Mouse (Mus musculus) lung, adult 18-20 months (tissue): ENCODE measurements around the gene Tram2.

ENCODE experiments used
- DNase-seq, 2 experiments: peaks; one replicate each; pipeline ENCODE4 v3.0.0; 2022; ENCODE audit warnings: mixed read lengths in 2 of 2

Gene Tram2

GRCm38 (mm10) chr1:21079217-21079773, at the start of gene Tram2:
TSS of gene Tram2 (minus strand) at chr1:21079229.
- DNase-seq, result peak; percentile 93 to 94

DNA sequence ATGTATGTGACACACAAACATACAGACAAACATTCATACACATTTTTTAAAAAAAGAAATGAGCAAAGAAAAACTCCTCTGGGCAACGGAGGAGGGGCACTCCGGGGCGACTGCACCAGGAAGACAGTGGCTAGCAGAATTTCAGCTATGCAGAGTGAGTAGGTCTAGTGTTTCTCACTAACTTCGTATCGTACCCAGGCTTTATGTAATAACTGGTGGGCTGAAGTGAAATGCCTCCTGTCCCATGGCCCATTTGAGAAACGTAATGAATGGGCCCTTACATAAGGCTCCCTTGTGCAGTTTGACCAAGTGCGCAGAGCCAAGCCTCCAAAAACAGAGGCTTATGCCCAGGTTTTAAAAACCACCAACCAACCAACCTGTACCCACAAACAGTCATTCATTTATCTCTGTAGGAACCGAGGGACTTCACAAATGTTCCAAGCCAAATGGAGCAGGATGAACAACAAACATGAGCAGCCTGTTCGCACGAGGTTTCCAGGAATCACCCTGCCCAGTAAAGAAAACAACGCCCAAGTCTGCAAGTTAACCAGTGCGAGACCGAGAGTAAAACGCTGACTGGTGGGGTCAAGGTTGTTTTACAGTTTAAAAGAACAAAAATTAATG, 45.8 kb upstream of the Tram2 start:
- DNase-seq, result no peak

- DNase-seq, result no peak
These were observed 24.8 kb upstream of the Tram2 start for GRCm38 (mm10) chr1:21103784-21104183.

GRCm38 (mm10) chr1:21101221-21102006, 22.4 kb upstream of the Tram2 start:
- peak; percentile 55 to 68 for DNase-seq

GRCm38 (mm10) chr1:21100726-21101125, 21.7 kb upstream of the Tram2 start:
- DNase-seq, result no peak

GRCm38 (mm10) chr1:21097001-21097989, 18.3 kb upstream of the Tram2 start:
- no peak for DNase-seq

- no peak for DNase-seq
These were observed 15.7 kb upstream of the Tram2 start for GRCm38 (mm10) chr1:21094644-21095215.

DNA sequence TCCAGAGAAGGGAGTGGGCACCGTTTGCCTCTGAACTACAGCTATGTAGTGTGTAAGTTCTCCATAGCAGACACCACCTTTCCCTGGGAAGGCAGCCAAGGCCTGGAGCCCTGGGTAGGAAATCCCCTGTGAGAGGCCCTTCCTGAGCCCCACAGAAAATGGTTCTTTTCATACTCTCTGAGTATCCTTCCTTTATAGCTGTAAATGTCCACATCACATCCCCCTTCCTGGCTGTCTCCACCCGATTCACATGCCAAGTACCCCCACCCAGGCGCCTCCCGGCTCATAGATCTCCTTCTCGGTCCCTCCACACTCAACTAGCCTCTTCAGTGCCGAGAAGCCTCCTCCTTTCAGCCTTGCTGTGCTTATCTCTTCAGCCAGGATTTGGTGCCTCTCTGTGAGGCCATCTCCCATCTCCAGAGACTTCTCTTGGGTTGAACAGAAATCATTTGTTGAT, 10.7 kb upstream of the Tram2 start:
- DNase-seq, result no peak

GRCm38 (mm10) chr1:21086291-21086690, 7.3 kb upstream of the Tram2 start:
- no peak for DNase-seq

DNA sequence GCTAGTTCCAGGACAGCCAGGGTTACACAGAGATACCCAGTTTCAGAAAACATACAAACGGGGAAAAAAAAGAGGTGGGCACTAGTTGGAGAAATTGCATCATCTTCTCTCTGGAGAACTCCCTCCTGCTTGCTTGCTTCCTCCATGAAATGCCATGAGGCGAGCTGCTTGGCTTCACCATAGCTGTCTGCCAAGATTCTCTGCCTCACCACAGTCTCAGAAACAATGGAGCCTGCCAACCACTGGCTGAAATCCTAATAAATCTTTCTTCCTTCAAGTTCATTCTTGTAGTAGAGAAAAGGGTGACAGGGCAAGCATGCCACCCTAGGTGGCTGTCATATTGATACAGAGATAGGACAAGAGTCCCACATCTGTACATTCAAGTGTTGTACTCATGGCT, 5.6 kb upstream of the Tram2 start:
- no peak for DNase-seq

DNA sequence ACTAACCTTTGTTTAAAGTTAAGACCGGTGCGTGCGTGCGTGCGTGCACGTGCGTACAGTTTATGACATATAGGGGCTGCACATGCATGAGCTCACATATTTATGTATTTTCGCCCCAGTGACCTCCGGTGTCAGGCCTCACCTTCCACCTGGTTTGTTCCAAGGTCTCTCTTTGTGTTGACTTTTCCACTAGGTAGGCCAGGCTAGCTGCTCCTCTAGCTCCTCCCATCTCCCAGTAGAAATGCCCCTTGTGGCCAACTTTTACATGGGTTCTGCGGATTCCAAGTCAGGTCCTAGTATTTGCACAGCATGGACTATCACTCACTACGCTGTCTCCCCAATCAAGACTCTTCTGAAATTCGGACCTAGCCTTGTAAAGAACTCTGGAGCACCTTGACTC, 1.3 kb upstream of the Tram2 start:
- no peak for DNase-seq

- DNase-seq, result peak; percentile 24 to 33
These were observed 381 bp downstream of the Tram2 start for GRCm38 (mm10) chr1:21078481-21079214.

DNA sequence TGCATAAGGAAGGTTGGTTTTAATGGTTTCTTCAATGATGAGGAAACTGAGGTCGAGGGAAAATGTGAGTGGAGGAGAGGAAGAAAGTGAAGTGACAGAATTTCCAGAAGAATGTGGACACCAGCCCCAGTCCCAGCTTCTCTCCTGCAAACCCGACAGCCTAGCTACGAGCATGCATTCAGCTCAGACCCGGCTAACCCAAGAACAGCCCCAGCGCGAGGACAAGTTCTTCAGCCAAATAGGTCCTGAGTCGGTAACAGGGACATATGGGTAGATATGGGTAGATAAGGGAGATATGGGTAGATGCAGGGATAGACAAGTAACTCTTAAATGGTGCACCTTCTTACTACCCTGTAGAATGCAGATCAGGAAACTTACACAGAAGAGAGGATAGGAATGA, 1.4 kb downstream of the Tram2 start:
- DNase-seq, result no peak

DNA sequence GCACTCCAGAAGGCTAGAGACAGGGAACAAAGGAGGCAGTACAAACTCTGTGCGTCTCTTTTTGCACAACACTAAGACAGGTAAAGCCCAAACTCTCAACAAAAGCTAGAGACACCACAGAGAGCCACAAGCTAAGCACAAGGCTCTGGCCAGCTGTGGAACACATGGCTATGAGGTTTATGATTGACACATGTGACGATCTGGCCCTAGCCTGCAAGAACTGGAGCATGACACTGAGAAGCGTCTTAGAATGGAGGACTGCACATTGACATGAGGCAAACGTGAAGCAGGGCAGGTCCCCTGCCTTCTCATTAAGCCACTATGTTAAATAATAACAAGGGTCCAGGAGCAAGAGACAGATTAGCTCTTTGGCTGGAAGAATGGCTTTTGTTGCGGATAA, 1.8 kb downstream of the Tram2 start:
- DNase-seq, result no peak

DNA sequence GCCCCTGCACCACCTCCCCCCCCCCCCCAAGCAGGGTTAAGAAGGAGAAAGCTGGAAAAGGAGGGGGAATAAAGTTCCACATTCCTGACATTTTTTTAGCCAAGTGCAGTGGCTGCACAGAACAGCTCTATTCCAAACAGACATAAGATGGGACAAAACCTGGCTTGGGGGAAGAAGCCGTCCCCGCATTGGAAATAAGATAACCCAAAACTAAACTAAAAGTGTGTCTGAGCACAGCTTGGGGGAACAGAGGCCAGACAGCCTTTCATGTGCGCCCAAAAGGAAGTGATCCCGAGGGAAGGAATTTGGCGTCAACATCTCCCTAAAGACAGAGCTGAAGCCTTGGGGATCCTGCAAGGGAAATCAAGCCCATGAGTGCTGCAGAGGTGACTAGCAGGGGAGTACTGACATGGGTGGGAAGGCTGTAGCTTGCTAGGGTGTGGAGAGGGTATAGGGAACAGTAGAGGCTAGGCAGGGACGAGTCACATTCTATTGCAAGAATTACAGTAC, 3.0 kb downstream of the Tram2 start:
- no peak for DNase-seq

GRCm38 (mm10) chr1:21074231-21074630, 4.8 kb downstream of the Tram2 start:
- no peak for DNase-seq

GRCm38 (mm10) chr1:21072875-21073444, 6.1 kb downstream of the Tram2 start:
- DNase-seq, result no peak

- peak in 1 of 2 experiments; percentile 27 for DNase-seq
These were observed 8.4 kb downstream of the Tram2 start for GRCm38 (mm10) chr1:21070658-21071057.

- no peak for DNase-seq
These were observed 9.1 kb downstream of the Tram2 start for GRCm38 (mm10) chr1:21069830-21070522.

DNA sequence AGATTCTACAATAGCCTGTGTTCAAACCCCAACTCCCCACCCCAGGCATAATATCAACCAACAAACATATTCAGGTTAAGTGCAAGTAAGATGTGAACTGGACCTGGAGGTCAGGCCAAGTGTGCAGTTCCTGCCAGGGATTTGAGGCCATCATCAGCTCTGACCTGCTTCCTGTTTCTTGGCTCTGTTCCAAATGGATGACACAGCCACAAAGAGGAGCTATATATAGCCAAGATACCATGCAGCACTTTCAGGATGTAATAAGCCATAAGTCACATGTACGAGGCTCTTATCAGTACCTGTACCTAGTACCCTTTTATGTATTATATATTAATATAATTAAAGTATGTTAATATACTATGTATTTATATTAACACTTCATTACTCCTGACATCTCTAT, 10.5 kb downstream of the Tram2 start:
- no peak for DNase-seq
